Mouse (Mus musculus) forebrain, embryonic 12.5 days (tissue): ENCODE results near the gene Trappc13. TPM values are rescaled to one million over a fixed set of nuclear protein-coding genes. Genes with fewer than 3 reads are reported as not detected.

ENCODE experiments used
- ATAC-seq: fragments of 200-750 bp; cut with Nextera tagmentation; 2 replicates; pipeline ENCODE4 v1.8.0; 2017; ENCODE audit warnings: moderate TSS enrichment; ENCODE audit not compliant: low FRiP score
- H3K27ac ChIP-seq: fragments of 300-500 bp; sonication (generic); 2 replicates; pipeline ENCODE4 v1.5.1; 2016; ENCODE audit warnings: mild to moderate bottlenecking
- H3K27me3 ChIP-seq: fragments of 300-500 bp; sonication (generic); 2 replicates; pipeline ENCODE4 v1.6.1; 2016; ENCODE audit warnings: mild to moderate bottlenecking
- H3K36me3 ChIP-seq: fragments of 300-500 bp; sonication (generic); replicated peaks from 2 replicates; pipeline ENCODE4 v1.6.1; 2016; ENCODE audit warnings: mild to moderate bottlenecking
- H3K4me1 ChIP-seq: fragments of 300-500 bp; sonication (generic); 2 replicates; pipeline ENCODE4 v1.6.1; 2016
- H3K4me2 ChIP-seq: fragments of 300-500 bp; sonication (generic); 2 replicates; pipeline ENCODE4 v1.6.1; 2016; ENCODE audit warnings: mild to moderate bottlenecking, moderate library complexity
- H3K4me3 ChIP-seq: fragments of 300-500 bp; sonication (generic); replicated peaks from 2 replicates; pipeline ENCODE4 v1.5.1; 2016; ENCODE audit warnings: mild to moderate bottlenecking
- H3K9ac ChIP-seq: fragments of 300-500 bp; sonication (generic); 2 replicates; pipeline ENCODE4 v1.6.1; 2016; ENCODE audit warnings: mild to moderate bottlenecking
- H3K9me3 ChIP-seq: fragments of 300-500 bp; sonication (generic); 2 replicates; pipeline ENCODE4 v1.6.1; 2016
- WGBS: fragments of 180-500 bp; shearing (Covaris S2); methylation state at CpG from one replicate; pipeline ENCODE4 v1.1.7; 2016; 5-methylcytosine and 5-hydroxymethylcytosine counted together
- polyA plus RNA-seq: library from polyadenylated mRNA; unstranded; fragments of >200 nt; fragmentation: Nextera tagmentation; extraction: Ambion mirVana; gene quantifications from 2 replicates; pipeline ENCODE4 v1.2.1, GENCODE M21; 2016

The Trappc13 gene
- polyA plus RNA-seq, 1 experiment from 2014 or later = 91.9 TPM

DNA sequence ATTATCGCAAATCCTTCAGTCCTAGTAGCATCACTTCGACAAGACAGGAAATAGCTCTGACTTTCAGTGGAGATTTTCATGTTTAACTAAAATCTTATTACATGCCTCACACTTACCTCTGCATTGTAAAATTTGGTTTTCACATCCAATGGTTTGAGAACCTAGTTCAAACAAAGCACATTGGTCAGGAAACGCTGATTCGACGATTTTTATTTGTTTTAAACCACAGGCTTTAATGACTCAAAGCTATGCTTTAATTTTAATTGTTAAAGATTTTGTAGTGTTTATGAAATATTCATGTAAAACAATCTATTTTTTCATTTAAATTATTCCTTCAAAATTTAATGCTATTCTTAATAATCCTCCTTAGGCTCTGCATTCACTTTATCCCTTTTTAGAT, 24.1 kb downstream of the Trappc13 start:
- H3K4me3 ChIP-seq = no peak overlapping the region
- peaks cover 51% of the 10 kb centered on the region for H3K36me3 ChIP-seq
- no peak overlapping the region for H3K27ac ChIP-seq
- no peaks in the 10 kb centered on the region for H3K9me3 ChIP-seq
- H3K27me3 ChIP-seq = no peaks in the 10 kb centered on the region
- 95% methylated on average over 5 of the region's 5 CpGs for WGBS
- H3K4me2 ChIP-seq = no peak overlapping the region
- no peaks in the 10 kb centered on the region for H3K4me1 ChIP-seq
- H3K9ac ChIP-seq = no peak overlapping the region
- ATAC-seq = no peak

- Histone ChIP-seq H3K27ac (no peak overlapping the region), H3K4me1 (no peaks in the 10 kb centered on the region), H3K4me2 (no peak overlapping the region), H3K9me3 (no peaks in the 10 kb centered on the region), H3K4me3 (no peak overlapping the region), H3K27me3 (no peaks in the 10 kb centered on the region), H3K36me3 (peaks cover 77% of the 10 kb centered on the region), H3K9ac (no peak overlapping the region)
- ATAC-seq = no peak
- 89% methylated on average over 3 of the region's 3 CpGs for WGBS
Observed at GRCm38 (mm10) chr13:104145646-104146045, 32.6 kb downstream of the Trappc13 start.

- Histone ChIP-seq H3K9me3 (no peaks in the 10 kb centered on the region), H3K36me3 (peaks cover 84% of the 10 kb centered on the region), H3K27ac (no peak overlapping the region), H3K4me3 (no peak overlapping the region), H3K4me1 (no peaks in the 10 kb centered on the region), H3K27me3 (no peaks in the 10 kb centered on the region), H3K4me2 (no peak overlapping the region), H3K9ac (no peak overlapping the region)
- 79% methylated on average over 9 of the region's 9 CpGs for WGBS
- ATAC-seq = no peak
Observed at GRCm38 (mm10) chr13:104144871-104145270, 33.4 kb downstream of the Trappc13 start.

DNA sequence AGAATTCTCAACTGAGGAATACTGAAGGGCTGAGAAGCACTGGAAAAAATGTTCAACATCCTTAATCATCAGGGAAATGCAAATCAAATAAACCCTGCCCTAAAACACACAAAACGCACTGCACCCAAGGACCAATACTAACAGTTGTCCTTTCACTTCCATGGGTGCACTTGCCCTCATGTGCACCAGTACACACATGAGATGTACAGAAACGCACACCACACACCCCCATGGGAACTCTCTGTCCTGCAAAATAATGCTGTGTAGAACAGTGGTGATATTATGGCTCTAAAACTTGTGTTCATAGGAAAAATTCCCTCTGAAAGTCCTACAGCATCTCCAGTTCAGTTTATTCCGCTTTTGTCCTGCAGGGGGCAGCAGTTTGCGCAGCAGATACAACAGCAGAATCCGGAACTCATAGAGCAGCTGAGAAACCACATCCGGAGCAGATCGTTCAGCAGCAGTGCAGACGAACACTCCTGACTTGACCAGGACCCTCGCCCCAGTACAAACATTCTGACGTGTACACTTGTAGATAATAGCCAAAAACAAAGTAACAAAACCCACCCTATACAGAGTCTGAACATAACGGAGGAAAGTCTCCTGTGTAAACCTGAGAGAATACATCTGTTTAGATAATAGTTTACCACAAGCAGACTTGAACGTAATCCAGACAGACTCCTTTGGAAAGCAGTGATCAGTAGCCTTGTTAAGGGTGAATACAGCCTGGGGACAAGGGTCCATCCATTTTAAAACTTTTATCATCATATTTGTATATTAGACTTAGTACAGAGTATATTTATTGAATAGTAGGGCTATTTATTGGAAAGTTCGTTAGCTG, 38.7 kb downstream of the Trappc13 start:
- H3K27me3 ChIP-seq = no peaks in the 10 kb centered on the region
- no peak overlapping the region for H3K9ac ChIP-seq
- ATAC-seq = peak; percentile 53
- peaks cover 3% of the 10 kb centered on the region; the same call in 1 of the 2 replicates for H3K4me1 ChIP-seq
- H3K27ac ChIP-seq = no peak overlapping the region
- WGBS = 48% methylated on average over 13 of the region's 13 CpGs
- peaks cover 56% of the 10 kb centered on the region for H3K36me3 ChIP-seq
- H3K9me3 ChIP-seq = no peaks in the 10 kb centered on the region
- no peak overlapping the region for H3K4me2 ChIP-seq
- H3K4me3 ChIP-seq = no peak overlapping the region

DNA sequence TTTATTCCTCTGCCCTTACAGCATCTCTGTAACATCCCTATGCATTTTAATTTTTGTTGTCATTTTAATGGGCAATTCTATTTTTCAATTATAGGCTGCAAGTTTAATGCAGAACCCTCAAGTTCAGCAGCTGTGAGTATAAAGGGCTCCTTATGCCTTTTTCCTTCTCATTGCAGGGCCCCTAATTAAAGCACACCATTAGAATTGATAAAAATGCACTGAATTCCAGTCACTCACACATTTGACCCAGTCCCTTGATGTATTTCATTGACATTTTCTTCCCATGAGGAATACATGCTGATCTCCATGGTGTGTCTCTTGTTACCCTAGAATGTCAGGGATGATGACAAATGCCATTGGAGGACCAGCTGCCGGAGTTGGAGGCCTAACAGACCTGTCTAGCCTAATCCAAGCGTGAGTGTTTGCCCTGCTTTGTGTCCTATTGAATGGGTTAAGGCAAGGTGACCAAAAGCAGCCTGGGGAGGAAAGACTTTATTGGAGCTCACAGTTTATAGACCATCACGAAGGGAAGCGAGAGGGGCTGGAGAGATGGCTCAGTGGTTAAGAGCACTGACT, 43.7 kb downstream of the Trappc13 start:
- WGBS = 53% methylated on average over 4 of the region's 4 CpGs
- ATAC-seq = peak; percentile 30; the same call in 1 of the 2 replicates
- H3K27ac ChIP-seq = no peak overlapping the region; the same call in 1 of the 2 replicates

DNA sequence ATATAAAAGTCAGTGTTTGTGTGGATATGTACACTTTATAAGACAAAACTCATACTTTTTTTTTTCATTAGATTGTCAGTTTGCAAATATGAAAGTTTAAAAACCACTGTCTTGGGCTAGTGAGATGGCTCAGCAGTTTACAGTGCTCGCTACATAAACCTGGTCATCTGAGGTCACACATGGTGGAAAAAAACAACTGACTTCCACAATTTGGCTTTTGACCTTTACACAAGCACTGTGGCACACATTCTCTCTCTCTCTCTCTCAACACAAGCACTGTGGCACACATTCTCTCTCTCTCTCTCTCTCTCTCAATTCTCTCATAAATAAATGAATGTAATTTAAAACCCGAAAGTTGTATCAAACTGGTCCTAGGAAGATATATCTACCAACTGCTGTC, 45.7 kb downstream of the Trappc13 start:
- 94% methylated on average over 2 of the region's 2 CpGs for WGBS

More for the DNA sequence above, 43.7 kb downstream of the Trappc13 start:
- Histone ChIP-seq H3K9ac (no peak overlapping the region), H3K4me2 (no peak overlapping the region), H3K4me3 (no peak overlapping the region), H3K4me1 (peaks cover 6% of the 10 kb centered on the region; the same call in 1 of the 2 replicates), H3K36me3 (peaks cover 38% of the 10 kb centered on the region), H3K9me3 (no peaks in the 10 kb centered on the region), H3K27me3 (no peaks in the 10 kb centered on the region)

DNA sequence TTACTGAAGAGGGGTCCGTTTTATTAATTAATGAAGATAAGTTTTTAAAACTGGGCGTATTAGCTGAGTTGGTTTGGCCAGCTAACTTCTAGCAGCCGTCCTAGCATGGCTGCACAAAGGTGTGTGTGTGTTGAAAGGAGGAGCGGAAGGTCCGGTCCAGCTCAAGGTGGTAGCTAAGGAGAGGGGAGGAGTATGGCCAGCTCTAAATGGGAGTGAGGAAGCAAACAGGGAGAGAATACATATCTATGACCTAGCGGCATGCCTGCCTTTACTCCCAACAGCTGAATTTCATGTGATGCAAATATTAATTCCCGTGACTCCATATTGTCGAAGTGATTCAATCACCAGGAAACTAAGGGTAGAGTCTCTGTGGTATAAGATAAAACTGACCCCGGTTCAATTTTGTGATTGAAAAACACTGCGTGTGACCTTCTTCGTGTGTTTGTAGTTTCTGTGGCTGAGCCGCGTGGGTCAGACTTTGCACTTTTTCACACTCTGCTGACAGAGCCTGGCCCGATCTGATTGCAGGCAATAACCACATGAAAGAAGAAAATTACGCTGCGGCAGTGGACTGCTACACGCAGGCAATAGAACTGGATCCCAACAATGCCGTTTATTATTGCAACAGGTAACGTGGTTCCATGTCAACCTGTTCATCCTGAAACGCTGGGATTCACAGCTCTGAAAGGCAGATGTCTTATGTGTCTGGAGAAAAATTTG, 54.4 kb downstream of the Trappc13 start:
- Histone ChIP-seq H3K9me3 (no peaks in the 10 kb centered on the region), H3K27ac (no peak overlapping the region), H3K4me2 (no peak overlapping the region), H3K4me1 (peaks cover 3% of the 10 kb centered on the region; the same call in 1 of the 2 replicates), H3K9ac (no peak overlapping the region), H3K27me3 (no peaks in the 10 kb centered on the region), H3K36me3 (peaks cover 13% of the 10 kb centered on the region), H3K4me3 (no peak overlapping the region)
- ATAC-seq = no peak
- 94% methylated on average over 20 of the region's 20 CpGs for whole genome bisulfite sequencing

More for the DNA sequence above, 45.7 kb downstream of the Trappc13 start:
- H3K4me2 ChIP-seq = no peak overlapping the region
- H3K9ac ChIP-seq = no peak overlapping the region
- no peak for ATAC-seq
- H3K27ac ChIP-seq = no peak overlapping the region
- H3K36me3 ChIP-seq = peaks cover 34% of the 10 kb centered on the region
- H3K9me3 ChIP-seq = no peaks in the 10 kb centered on the region
- no peak overlapping the region for H3K4me3 ChIP-seq
- peaks cover 6% of the 10 kb centered on the region; the same call in 1 of the 2 replicates for H3K4me1 ChIP-seq
- no peaks in the 10 kb centered on the region for H3K27me3 ChIP-seq

DNA sequence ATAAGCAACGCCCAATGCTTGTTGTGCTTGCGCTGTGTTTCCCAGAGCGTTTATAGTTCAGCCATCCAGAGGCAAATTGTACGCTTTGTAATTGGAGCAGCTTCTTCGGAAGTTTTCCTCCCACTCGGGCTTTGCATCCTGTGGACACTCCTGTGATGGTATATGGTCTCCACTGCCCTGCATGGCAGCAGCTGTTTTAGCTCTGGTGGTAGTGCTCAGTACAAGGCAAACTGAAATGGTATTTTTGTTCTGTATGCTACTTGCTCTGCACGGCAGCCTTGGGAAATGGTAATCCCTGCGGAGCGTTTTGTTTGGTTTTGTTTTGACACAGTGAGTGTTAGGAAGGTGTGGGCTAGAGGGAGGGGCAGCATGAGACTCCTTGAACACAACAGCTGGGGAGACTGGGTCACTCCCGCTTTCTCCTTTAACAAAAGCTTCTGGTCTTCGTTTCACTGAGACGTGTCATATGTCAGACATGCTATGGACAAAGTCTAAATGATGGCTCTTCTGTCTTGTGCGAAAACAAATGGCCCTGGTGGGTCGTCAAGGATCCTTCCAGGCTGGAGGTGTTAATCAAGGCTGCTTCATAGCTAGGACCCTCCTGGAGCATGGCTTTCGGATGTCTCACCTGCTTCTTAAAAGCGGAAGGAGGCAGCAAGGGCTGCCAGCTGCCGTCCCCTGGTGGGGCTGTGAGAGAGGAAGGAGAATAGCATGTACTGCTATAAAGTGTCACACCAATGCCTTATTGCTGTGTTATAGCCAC, 56.0 kb downstream of the Trappc13 start:
- no peak overlapping the region for H3K27ac ChIP-seq
- no peak for ATAC-seq
- H3K36me3 ChIP-seq = peaks cover 18% of the 10 kb centered on the region
- WGBS = 61% methylated on average over 17 of the region's 17 CpGs
- no peak overlapping the region for H3K4me2 ChIP-seq
- H3K9ac ChIP-seq = no peak overlapping the region
- no peaks in the 10 kb centered on the region for H3K9me3 ChIP-seq
- H3K4me3 ChIP-seq = no peak overlapping the region
- no peaks in the 10 kb centered on the region for H3K27me3 ChIP-seq
- H3K4me1 ChIP-seq = peaks cover 3% of the 10 kb centered on the region; the same call in 1 of the 2 replicates

DNA sequence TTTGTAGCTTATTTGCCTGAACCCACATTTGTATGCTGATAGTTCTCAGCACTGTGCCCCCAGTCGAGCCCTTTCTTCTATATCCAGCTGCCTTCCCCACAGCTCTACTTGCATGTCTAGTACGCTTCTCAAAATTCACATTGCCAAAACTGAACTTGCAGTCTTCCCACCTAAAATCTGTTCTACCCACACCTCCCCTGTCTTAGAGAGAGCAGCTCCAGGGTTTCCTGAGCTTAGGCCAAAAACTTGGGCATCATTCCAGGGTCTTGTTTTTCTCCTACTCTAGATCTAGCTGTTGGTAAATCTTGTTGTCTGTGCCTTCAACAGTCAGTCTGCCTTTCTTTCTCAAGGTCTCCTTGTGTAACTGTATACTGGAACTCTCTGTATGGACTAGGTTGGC, 63.4 kb downstream of the Trappc13 start:
- 94% methylated on average over 2 of the region's 2 CpGs for WGBS
- Histone ChIP-seq H3K9me3 (no peaks in the 10 kb centered on the region), H3K9ac (no peak overlapping the region), H3K36me3 (peaks cover 23% of the 10 kb centered on the region), H3K4me3 (no peak overlapping the region), H3K27me3 (no peaks in the 10 kb centered on the region), H3K27ac (no peak overlapping the region), H3K4me1 (peaks cover 20% of the 10 kb centered on the region), H3K4me2 (no peak overlapping the region)
- ATAC-seq = no peak

- ATAC-seq = no peak
- H3K4me2 ChIP-seq = no peak overlapping the region
- H3K36me3 ChIP-seq = peaks cover 14% of the 10 kb centered on the region
- no peak overlapping the region for H3K4me3 ChIP-seq
- H3K9me3 ChIP-seq = no peaks in the 10 kb centered on the region
- no peak overlapping the region for H3K27ac ChIP-seq
- WGBS = 91% methylated on average over 4 of the region's 4 CpGs
- peaks cover 20% of the 10 kb centered on the region for H3K4me1 ChIP-seq
- H3K9ac ChIP-seq = no peak overlapping the region
- H3K27me3 ChIP-seq = no peaks in the 10 kb centered on the region
Observed at GRCm38 (mm10) chr13:104113782-104114181, 64.5 kb downstream of the Trappc13 start.

- Histone ChIP-seq H3K27me3 (no peaks in the 10 kb centered on the region), H3K27ac (no peak overlapping the region), H3K4me1 (peaks cover 20% of the 10 kb centered on the region), H3K4me3 (no peak overlapping the region), H3K9ac (no peak overlapping the region), H3K36me3 (peaks cover 10% of the 10 kb centered on the region; the same call in 1 of the 2 replicates), H3K4me2 (0 out of 2 replicates have a peak overlapping the region, but pooled peaks have one; percentile 3), H3K9me3 (no peaks in the 10 kb centered on the region)
- no peak for ATAC-seq
- WGBS = 43% methylated on average over 12 of the region's 12 CpGs
Observed at GRCm38 (mm10) chr13:104112266-104112900, 65.9 kb downstream of the Trappc13 start.
